Mouse (Mus musculus): ENCODE data around the gene Egfl8. TPM values are rescaled to one million over a fixed set of nuclear protein-coding genes. Genes with fewer than 3 reads are reported as not detected.

Gene Egfl8
- 12.3 and 14.0 TPM in 2 replicates for polyA plus RNA-seq (2014; fragmentation: Nextera tagmentation; extraction: Ambion mirVana)

- no peak within 1 kb of the TSS for H3K9ac ChIP-seq (ENCODE audit: low read depth, low read length)
- peaks cover 73% of the 10 kb centered on the region for H3K36me3 ChIP-seq (ENCODE audit: control insufficient read depth, insufficient read depth, low read length)
- WGBS, result 60% methylated on average over 6 of the region's 6 CpGs
Observed at GRCm38 (mm10) chr17:34615871-34616270, at the start of gene Egfl8. Egfl8 (minus strand) TSS chr17:34615971.

DNA sequence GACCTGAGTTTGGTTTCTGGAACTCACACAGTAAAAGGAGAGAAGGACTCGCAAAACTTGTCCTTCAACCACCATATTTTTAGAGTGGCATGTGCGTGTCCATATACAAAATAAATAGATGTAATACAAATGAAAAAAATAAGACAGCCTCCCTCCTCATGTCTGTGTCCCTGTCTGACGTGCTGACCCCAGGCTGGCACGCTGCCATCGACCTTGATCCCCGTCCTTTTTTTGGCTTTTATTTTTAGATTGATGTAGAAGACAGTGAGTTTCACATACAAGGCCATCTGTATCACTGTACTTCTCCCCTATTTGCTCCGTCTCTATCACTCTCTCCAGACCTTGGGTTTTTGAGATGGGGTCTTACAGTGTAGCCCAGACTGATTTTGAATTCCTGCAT lies 48.7 kb upstream of the Egfl8 start:
- H3K4me1 ChIP-seq (ENCODE audit: control insufficient read depth, insufficient read depth, low read length), result peaks cover 10% of the 10 kb centered on the region; the same call in 1 of the 2 replicates
- WGBS, result 74% methylated on average over 7 of the region's 7 CpGs
- no peak for DNase-seq (ENCODE audit: low spot score)
- no peaks in the 10 kb centered on the region for H3K9me3 ChIP-seq (ENCODE audit: control insufficient read depth, low read length)
- no peak overlapping the region for H3K4me3 ChIP-seq (ENCODE audit: low read depth, low read length)
- H3K9ac ChIP-seq (ENCODE audit: low read depth, low read length), result no peak overlapping the region
- peaks cover 23% of the 10 kb centered on the region for H3K27me3 ChIP-seq (replicated peaks; ENCODE audit: control insufficient read depth, insufficient read depth, low read length)
- H3K4me2 ChIP-seq (ENCODE audit: low read depth, low read length), result no peak overlapping the region
- H3K27ac ChIP-seq (replicated peaks; ENCODE audit: low read depth, low read length), result no peak overlapping the region
- no peaks in the 10 kb centered on the region for H3K36me3 ChIP-seq (ENCODE audit: control insufficient read depth, insufficient read depth, low read length)
- no peak for ATAC-seq (ENCODE audit: low read depth)

More at GRCm38 (mm10) chr17:34615871-34616270, at the start of gene Egfl8:
- no peak within 1 kb of the TSS for H3K27ac ChIP-seq (replicated peaks; ENCODE audit: low read depth, low read length)
- no peaks in the 10 kb centered on the region for H3K9me3 ChIP-seq (ENCODE audit: control insufficient read depth, low read length)
- H3K4me3 ChIP-seq (ENCODE audit: low read depth, low read length), result no peak within 1 kb of the TSS
- no peak for DNase-seq (ENCODE audit: low spot score)
- no peak within 1 kb of the TSS for H3K4me2 ChIP-seq (ENCODE audit: low read depth, low read length)
- no peaks in the 10 kb centered on the region for H3K4me1 ChIP-seq (ENCODE audit: control insufficient read depth, insufficient read depth, low read length)
- no peaks in the 10 kb centered on the region for H3K27me3 ChIP-seq (replicated peaks; ENCODE audit: control insufficient read depth, insufficient read depth, low read length)
- ATAC-seq (ENCODE audit: low read depth), result no peak; the same call in 1 of the 2 replicates

- no peak overlapping the region for H3K4me2 ChIP-seq (ENCODE audit: low read depth, low read length)
- no peak overlapping the region for H3K9ac ChIP-seq (ENCODE audit: low read depth, low read length)
- H3K27ac ChIP-seq (replicated peaks; ENCODE audit: low read depth, low read length), result no peak overlapping the region
- WGBS, result 27% methylated on average over 1 of the region's 1 CpGs
- DNase-seq (ENCODE audit: low spot score) (no peak), ATAC-seq (ENCODE audit: low read depth) (no peak)
- no peaks in the 10 kb centered on the region for H3K9me3 ChIP-seq (ENCODE audit: control insufficient read depth, low read length)
- H3K27me3 ChIP-seq (replicated peaks; ENCODE audit: control insufficient read depth, insufficient read depth, low read length), result peaks cover 24% of the 10 kb centered on the region; the same call in 1 of the 2 replicates
- H3K4me1 ChIP-seq (ENCODE audit: control insufficient read depth, insufficient read depth, low read length), result peaks cover 10% of the 10 kb centered on the region; the same call in 1 of the 2 replicates
- H3K36me3 ChIP-seq (ENCODE audit: control insufficient read depth, insufficient read depth, low read length), result no peaks in the 10 kb centered on the region
- H3K4me3 ChIP-seq (ENCODE audit: low read depth, low read length), result no peak overlapping the region
Observed at GRCm38 (mm10) chr17:34663558-34663957, 47.8 kb upstream of the Egfl8 start.

DNA sequence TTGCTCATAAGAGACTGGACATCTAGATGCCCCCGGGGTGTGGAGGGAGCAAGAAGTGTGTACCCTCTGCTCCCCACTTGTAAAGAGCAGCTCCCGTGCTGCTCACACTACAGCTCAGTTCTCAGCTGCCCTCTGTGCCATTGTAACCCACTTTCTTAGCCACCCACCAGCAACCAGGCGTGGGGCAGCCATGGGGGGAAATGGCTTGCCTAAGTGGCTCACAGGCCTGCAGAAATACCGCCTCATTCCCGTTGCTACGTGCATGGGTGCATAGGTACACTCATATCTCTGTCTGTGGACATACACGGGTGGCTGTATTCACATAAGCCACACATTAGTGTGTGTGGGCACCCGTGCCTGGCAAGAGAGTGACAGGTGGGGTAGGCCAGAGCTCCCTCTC lies 47.2 kb upstream of the Egfl8 start:
- Histone ChIP-seq H3K27me3 (replicated peaks; ENCODE audit: control insufficient read depth, insufficient read depth, low read length) (peaks cover 24% of the 10 kb centered on the region; the same call in 1 of the 2 replicates), H3K4me3 (ENCODE audit: low read depth, low read length) (no peak overlapping the region), H3K9ac (ENCODE audit: low read depth, low read length) (no peak overlapping the region), H3K9me3 (ENCODE audit: control insufficient read depth, low read length) (no peaks in the 10 kb centered on the region), H3K36me3 (ENCODE audit: control insufficient read depth, insufficient read depth, low read length) (no peaks in the 10 kb centered on the region), H3K4me1 (ENCODE audit: control insufficient read depth, insufficient read depth, low read length) (peaks cover 10% of the 10 kb centered on the region; the same call in 1 of the 2 replicates), H3K4me2 (ENCODE audit: low read depth, low read length) (no peak overlapping the region), H3K27ac (replicated peaks; ENCODE audit: low read depth, low read length) (no peak overlapping the region)
- WGBS, result 83% methylated on average over 8 of the region's 8 CpGs
- ATAC-seq (ENCODE audit: low read depth) (no peak), DNase-seq (ENCODE audit: low spot score) (no peak)

DNA sequence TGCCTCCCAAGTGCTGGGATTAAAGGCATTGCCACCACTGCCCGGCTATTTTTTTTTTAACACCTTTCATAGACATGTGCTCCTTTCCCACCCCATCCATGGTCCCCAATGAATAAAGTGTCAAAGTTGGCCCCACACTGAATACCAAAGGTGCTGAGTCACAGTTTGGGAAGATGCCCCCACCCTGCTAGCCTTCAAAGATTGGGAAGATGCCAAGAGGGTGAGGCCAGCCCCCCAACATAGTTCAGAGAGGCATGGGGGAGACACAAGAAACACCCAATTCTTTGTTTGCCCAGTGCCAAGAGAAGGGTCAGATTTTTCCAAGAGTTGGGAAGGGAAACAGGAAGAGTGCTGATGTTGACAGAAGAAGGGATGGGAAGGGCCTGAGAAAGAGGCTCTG lies 46.7 kb upstream of the Egfl8 start:
- DNase-seq (ENCODE audit: low spot score) (no peak), ATAC-seq (ENCODE audit: low read depth) (no peak)
- 76% methylated on average over 1 of the region's 1 CpGs for WGBS
- Histone ChIP-seq H3K4me3 (ENCODE audit: low read depth, low read length) (no peak overlapping the region), H3K9me3 (ENCODE audit: control insufficient read depth, low read length) (no peaks in the 10 kb centered on the region), H3K27ac (replicated peaks; ENCODE audit: low read depth, low read length) (no peak overlapping the region), H3K9ac (ENCODE audit: low read depth, low read length) (no peak overlapping the region), H3K4me1 (ENCODE audit: control insufficient read depth, insufficient read depth, low read length) (peaks cover 10% of the 10 kb centered on the region; the same call in 1 of the 2 replicates), H3K36me3 (ENCODE audit: control insufficient read depth, insufficient read depth, low read length) (no peaks in the 10 kb centered on the region), H3K4me2 (ENCODE audit: low read depth, low read length) (no peak overlapping the region), H3K27me3 (replicated peaks; ENCODE audit: control insufficient read depth, insufficient read depth, low read length) (peaks cover 24% of the 10 kb centered on the region; the same call in 1 of the 2 replicates)

DNA sequence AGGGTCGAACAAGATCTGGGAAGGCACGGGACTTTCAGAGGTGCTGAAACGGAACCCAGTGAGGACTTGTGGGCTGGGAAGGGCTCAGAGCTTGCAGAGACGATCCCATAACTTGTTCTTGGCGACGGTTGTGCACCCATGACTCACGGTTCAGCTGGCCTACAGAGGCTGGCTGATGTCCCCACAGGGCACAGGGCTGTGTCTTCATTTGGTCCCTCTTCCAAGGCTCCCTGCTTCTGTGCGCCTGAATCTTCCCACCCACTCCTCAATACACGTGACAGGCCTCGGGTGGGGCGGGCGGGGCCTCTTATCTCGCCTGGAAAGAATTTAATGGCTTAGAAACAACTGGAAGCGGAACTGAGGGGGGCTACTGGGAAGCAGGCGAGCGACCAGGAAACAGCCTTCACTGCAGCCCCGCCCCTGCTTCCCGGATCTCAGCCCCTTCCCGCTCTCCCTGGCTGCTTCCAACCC lies 45.4 kb upstream of the Egfl8 start:
- Histone ChIP-seq H3K27me3 (replicated peaks; ENCODE audit: control insufficient read depth, insufficient read depth, low read length) (peaks cover 24% of the 10 kb centered on the region; the same call in 1 of the 2 replicates), H3K4me1 (ENCODE audit: control insufficient read depth, insufficient read depth, low read length) (peaks cover 13% of the 10 kb centered on the region), H3K27ac (replicated peaks; ENCODE audit: low read depth, low read length) (no peak overlapping the region), H3K9me3 (ENCODE audit: control insufficient read depth, low read length) (no peaks in the 10 kb centered on the region), H3K9ac (ENCODE audit: low read depth, low read length) (peak overlapping the region; percentile 28), H3K4me2 (ENCODE audit: low read depth, low read length) (peak overlapping the region; percentile 46), H3K36me3 (ENCODE audit: control insufficient read depth, insufficient read depth, low read length) (no peaks in the 10 kb centered on the region), H3K4me3 (ENCODE audit: low read depth, low read length) (peak overlapping the region; percentile 11)
- DNase-seq (ENCODE audit: low spot score) (no peak), ATAC-seq (ENCODE audit: low read depth) (no peak)
- 7% methylated on average over 19 of the region's 19 CpGs for WGBS

GRCm38 (mm10) chr17:34660259-34660820 lies 44.6 kb upstream of the Egfl8 start:
- H3K36me3 ChIP-seq (ENCODE audit: control insufficient read depth, insufficient read depth, low read length), result no peaks in the 10 kb centered on the region
- no peaks in the 10 kb centered on the region for H3K9me3 ChIP-seq (ENCODE audit: control insufficient read depth, low read length)
- ATAC-seq (ENCODE audit: low read depth) (no peak; the same call in 1 of the 2 replicates), DNase-seq (ENCODE audit: low spot score) (no peak)
- H3K27ac ChIP-seq (replicated peaks; ENCODE audit: low read depth, low read length), result no peak overlapping the region
- H3K4me3 ChIP-seq (ENCODE audit: low read depth, low read length), result no peak overlapping the region
- peaks cover 24% of the 10 kb centered on the region; the same call in 1 of the 2 replicates for H3K27me3 ChIP-seq (replicated peaks; ENCODE audit: control insufficient read depth, insufficient read depth, low read length)
- peaks cover 17% of the 10 kb centered on the region for H3K4me1 ChIP-seq (ENCODE audit: control insufficient read depth, insufficient read depth, low read length)
- WGBS, result 27% methylated on average over 11 of the region's 11 CpGs
- peak overlapping the region; percentile 46; the same call in 1 of the 2 replicates for H3K4me2 ChIP-seq (ENCODE audit: low read depth, low read length)
- 0 out of 2 replicates have a peak overlapping the region, but pooled peaks have one; percentile 28 for H3K9ac ChIP-seq (ENCODE audit: low read depth, low read length)

GRCm38 (mm10) chr17:34659897-34660214 lies 44.1 kb upstream of the Egfl8 start:
- ATAC-seq (ENCODE audit: low read depth) (no peak), DNase-seq (ENCODE audit: low spot score) (no peak)
- Histone ChIP-seq H3K27ac (replicated peaks; ENCODE audit: low read depth, low read length) (no peak overlapping the region), H3K4me1 (ENCODE audit: control insufficient read depth, insufficient read depth, low read length) (peaks cover 17% of the 10 kb centered on the region), H3K27me3 (replicated peaks; ENCODE audit: control insufficient read depth, insufficient read depth, low read length) (peaks cover 24% of the 10 kb centered on the region; the same call in 1 of the 2 replicates), H3K4me3 (ENCODE audit: low read depth, low read length) (no peak overlapping the region), H3K9ac (ENCODE audit: low read depth, low read length) (no peak overlapping the region), H3K4me2 (ENCODE audit: low read depth, low read length) (no peak overlapping the region), H3K9me3 (ENCODE audit: control insufficient read depth, low read length) (no peaks in the 10 kb centered on the region), H3K36me3 (ENCODE audit: control insufficient read depth, insufficient read depth, low read length) (no peaks in the 10 kb centered on the region)
- 59% methylated on average over 3 of the region's 3 CpGs for WGBS
